Mouse (Mus musculus) myocyte (in vitro differentiated cells): ENCODE data around the gene Igf2bp1.

ENCODE experiments used
- CEBPB ChIP-seq: IDR thresholded peaks from 2 replicates; pipeline ENCODE4 v1.6.1; 2011; ENCODE audit warnings: mild to moderate bottlenecking, moderate library complexity; ENCODE audit not compliant: poor library complexity, insufficient read depth, severe bottlenecking
- MYOG ChIP-seq, 3 experiments: IDR thresholded peaks; one replicate each; pipeline ENCODE4 v1.6.1; 2011; ENCODE audit warnings: control low read depth in 2 of 3, low read depth in 2 of 3, mild to moderate bottlenecking in 2 of 3; ENCODE audit not compliant: insufficient read length in 2 of 3, control insufficient read depth in 1 of 3, insufficient read depth in 1 of 3
- POLR2A ChIP-seq: IDR thresholded peaks from one replicate; pipeline ENCODE4 v1.6.1; 2011; ENCODE audit warnings: low read depth, mild to moderate bottlenecking, control low read depth, moderate library complexity; ENCODE audit not compliant: insufficient read length
- TCF12 ChIP-seq: IDR thresholded peaks from one replicate; pipeline ENCODE4 v1.6.1; 2011; ENCODE audit warnings: mild to moderate bottlenecking, control low read depth; ENCODE audit not compliant: poor library complexity, insufficient read depth, severe bottlenecking

DNA sequence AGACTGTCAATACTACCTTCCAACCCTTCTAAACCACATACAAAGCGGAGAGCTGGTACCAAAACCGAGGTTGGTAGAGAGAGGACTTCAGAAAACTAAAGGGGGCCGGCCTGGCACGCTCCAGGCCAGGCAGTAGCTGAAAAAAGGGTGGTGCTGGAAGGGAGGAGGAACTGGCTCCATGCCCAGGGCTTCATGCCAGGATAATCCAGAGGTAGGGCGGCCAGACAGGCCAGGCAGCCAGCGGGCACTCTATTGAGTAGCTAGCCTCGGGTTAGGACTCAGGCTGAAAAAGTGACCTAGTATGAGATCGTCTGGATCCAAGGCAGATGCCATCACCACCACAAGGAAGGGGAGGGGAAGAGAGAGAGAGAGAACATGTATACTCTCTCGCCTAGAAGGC lies 17.2 kb downstream of the Igf2bp1 start:
- TF ChIP-seq POLR2A (no peak), TCF12 (no peak), CEBPB (no peak), MYOG (IDR thresholded peaks at IDR 0.05; ENCODE audit: control insufficient read depth in 1 of 3, insufficient read depth in 1 of 3, insufficient read length in 2 of 3, low read depth in 2 of 3) (no peak)
